Comparison of ENCODE assay signal across 21 mouse cellular contexts in the genomic region with DNA sequence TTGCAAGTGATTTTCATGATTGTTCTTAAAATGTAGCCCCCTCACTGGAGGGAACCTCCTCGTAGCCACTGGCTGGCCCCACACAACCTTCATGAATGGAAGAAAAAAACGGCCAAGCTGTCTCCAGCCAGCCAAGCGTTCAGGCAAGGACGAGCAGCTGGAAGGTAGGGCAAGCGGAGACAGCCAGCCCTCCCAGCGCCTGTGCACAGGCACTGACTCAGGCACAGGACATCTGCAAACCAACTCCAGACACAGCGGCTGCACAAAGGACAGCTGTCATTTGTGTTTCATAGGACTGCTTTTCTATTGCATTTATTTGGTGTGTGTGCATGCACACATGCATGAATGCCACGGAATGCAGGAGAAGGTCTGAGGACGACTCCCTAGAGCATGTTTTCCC. TPM values are rescaled to one million over a fixed set of nuclear protein-coding genes. Genes with fewer than 3 reads are reported as not detected.
"Had no signal": no experiment of that assay in that cellular context is flagged by ENCODE, and none has a peak within 500 bp of the region (broad histone marks: within the 10 kb centered on the region; RNA-seq: fewer than 3 reads in every experiment).

No protein-coding gene starts in this region.

- H3K27me3 ChIP-seq: limb, embryonic 13.5 days; lung, embryonic 15.5 days; neural tube, embryonic 12.5 days; neural tube, embryonic 15.5 days had no signal

- H3K36me3 ChIP-seq: limb, embryonic 10.5 days; limb, embryonic 13.5 days; liver, embryonic 12.5 days; liver, embryonic 15.5 days; lung, embryonic 15.5 days; midbrain, embryonic 10.5 days; midbrain, embryonic 13.5 days; neural tube, embryonic 12.5 days; neural tube, embryonic 15.5 days had no signal

- ATAC-seq: liver, embryonic 12.5 days; midbrain, embryonic 13.5 days; midbrain, embryonic 16.5 days had no signal

- H3K4me3 ChIP-seq: layer of hippocampus, adult 2 months; limb, embryonic 10.5 days; limb, embryonic 13.5 days; liver, embryonic 12.5 days; liver, embryonic 15.5 days; lung, embryonic 15.5 days; megakaryocyte, embryonic 14.5 days; midbrain, embryonic 10.5 days; midbrain, embryonic 13.5 days; neural tube, embryonic 12.5 days; neural tube, embryonic 15.5 days had no signal

- H3K4me2 ChIP-seq: limb, embryonic 13.5 days; liver, embryonic 12.5 days; liver, embryonic 15.5 days; lung, embryonic 15.5 days; midbrain, embryonic 13.5 days; neural tube, embryonic 12.5 days; neural tube, embryonic 15.5 days had no signal

- H3K27ac ChIP-seq: kidney, postnatal 0 days; layer of hippocampus, adult 2 months; limb, embryonic 10.5 days; limb, embryonic 13.5 days; liver, embryonic 12.5 days; liver, embryonic 15.5 days; lung, embryonic 15.5 days; midbrain, embryonic 10.5 days; midbrain, embryonic 13.5 days; neural tube, embryonic 12.5 days; neural tube, embryonic 15.5 days had no signal

- H3K9me3 ChIP-seq: limb, embryonic 10.5 days; limb, embryonic 13.5 days; liver, embryonic 12.5 days; liver, embryonic 15.5 days; lung, embryonic 15.5 days; megakaryocyte, embryonic 14.5 days; midbrain, embryonic 10.5 days; midbrain, embryonic 13.5 days; neural tube, embryonic 12.5 days; neural tube, embryonic 15.5 days had no signal

- DNase-seq: kidney, postnatal 25 days; layer of hippocampus, adult 9-11 months; liver; lung, adult 18-20 months; lung, postnatal 10 days; lung, postnatal 36 days; thymus, adult 2 months; thymus, postnatal 14 days had no signal

- H3K9ac ChIP-seq: limb, embryonic 13.5 days; liver, embryonic 12.5 days; liver, embryonic 15.5 days; lung, embryonic 15.5 days; midbrain, embryonic 13.5 days; neural tube, embryonic 12.5 days; neural tube, embryonic 15.5 days had no signal

- H3K4me1 ChIP-seq: liver, embryonic 12.5 days; liver, embryonic 15.5 days; midbrain, embryonic 10.5 days; neural tube, embryonic 15.5 days had no signal

RNA-seq across cellular contexts. Expression of gene 1700016K19Rik, which starts 5.4 kb away (rescaled TPM):
- polyA plus RNA-seq: liver, embryonic 12.5 days; liver, embryonic 15.5 days had no signal
